In genomic region chr10:13060821-13061671, GRCm38 (mm10) we compare ENCODE assay signal across 9 mouse cellular contexts. TPM values are rescaled to one million over a fixed set of nuclear protein-coding genes. Genes with fewer than 3 reads are reported as not detected.
DNase-seq lines count a peak whose midpoint lies in the region; ATAC-seq and TF ChIP-seq lines count a peak whose summit lies in the region.
"Had no signal": no experiment of that assay in that cellular context is flagged by ENCODE, and none has a peak within 500 bp of the region (broad histone marks: within the 10 kb centered on the region; RNA-seq: fewer than 3 reads in every experiment).

No protein-coding gene starts in this region.

- TF ChIP-seq EP300 in heart, postnatal 0 days (IDR thresholded peaks at IDR 0.05; ENCODE audit: low read depth): no peak

- no peak for DNase-seq in heart, postnatal 0 days (ENCODE audit: low spot score)
- DNase-seq in heart, postnatal 4 days: no peak
- DNase-seq in ZHBTc4 (ENCODE audit: low read depth, low spot score): peak; percentile 55
- DNase-seq in midbrain, embryonic 14.5 days: peak; percentile 60
- no peak for DNase-seq in B cell, adult 2 months
- DNase-seq in right cerebral cortex, adult 18-20 months: no peak
- no peak for DNase-seq in adrenal gland, postnatal 36 days
- DNase-seq: kidney, adult 18-20 months had no signal

- H3K27me3 ChIP-seq in heart, postnatal 0 days (ENCODE audit: control insufficient read depth, insufficient read depth, low read length): peaks cover 15% of the 10 kb centered on the region
- H3K27me3 ChIP-seq in hindbrain, embryonic 12.5 days: peaks cover 33% of the 10 kb centered on the region
- peaks cover 18% of the 10 kb centered on the region for H3K27me3 ChIP-seq in midbrain, embryonic 14.5 days (ENCODE audit: control insufficient read depth, insufficient read depth, low read length)

- TF ChIP-seq CTCF in heart, postnatal 0 days (IDR thresholded peaks at IDR 0.05; ENCODE audit: low read depth): no peak

- no peaks in the 10 kb centered on the region for H3K4me1 ChIP-seq in heart, postnatal 0 days (ENCODE audit: control insufficient read depth, insufficient read depth)
- peaks cover 8% of the 10 kb centered on the region for H3K4me1 ChIP-seq in hindbrain, embryonic 12.5 days
- H3K4me1 ChIP-seq in midbrain, embryonic 14.5 days (ENCODE audit: control insufficient read depth, insufficient read depth, low read length): peaks cover 7% of the 10 kb centered on the region

- ATAC-seq in heart, postnatal 0 days (ENCODE audit: insufficient read depth, low read depth): no peak
- peak; percentile 67 for ATAC-seq in hindbrain, embryonic 12.5 days (ENCODE audit: low FRiP score)
- peak; percentile 55; the same call in 1 of the 2 replicates for ATAC-seq in midbrain, embryonic 14.5 days (ENCODE audit: low FRiP score, low TSS enrichment)

- H3K27ac ChIP-seq in heart, postnatal 0 days (ENCODE audit: low read depth): no peak overlapping the region
- no peak overlapping the region for H3K27ac ChIP-seq in hindbrain, embryonic 12.5 days
- H3K27ac ChIP-seq in midbrain, embryonic 14.5 days (replicated peaks; ENCODE audit: low read depth, low read length): no peak overlapping the region

- WGBS in heart, postnatal 0 days: 21% methylated on average over 46 of the region's 46 CpGs
- 7% methylated on average over 39 of the region's 46 CpGs for WGBS in hindbrain, embryonic 12.5 days
- WGBS in midbrain, embryonic 14.5 days: 6% methylated on average over 46 of the region's 46 CpGs

- H3K4me3 ChIP-seq in heart, postnatal 0 days (ENCODE audit: low read depth, low read length): peak overlapping the region; percentile 39
- peak overlapping the region; percentile 47 for H3K4me3 ChIP-seq in hindbrain, embryonic 12.5 days
- peak overlapping the region; percentile 42 for H3K4me3 ChIP-seq in midbrain, embryonic 14.5 days (replicated peaks; ENCODE audit: low read depth, low read length)

- no peak overlapping the region for H3K9ac ChIP-seq in heart, postnatal 0 days (replicated peaks; ENCODE audit: low read depth, low read length)
- peak overlapping the region; percentile 57 for H3K9ac ChIP-seq in hindbrain, embryonic 12.5 days
- peak overlapping the region; percentile 57; the same call in 1 of the 2 replicates for H3K9ac ChIP-seq in midbrain, embryonic 14.5 days (replicated peaks; ENCODE audit: low read length)

- H3K9me3 ChIP-seq in heart, postnatal 0 days (replicated peaks; ENCODE audit: control insufficient read depth, low read length): no peaks in the 10 kb centered on the region
- H3K9me3 ChIP-seq in hindbrain, embryonic 12.5 days (replicated peaks): no peaks in the 10 kb centered on the region
- no peaks in the 10 kb centered on the region for H3K9me3 ChIP-seq in midbrain, embryonic 14.5 days (ENCODE audit: control insufficient read depth, low read length)

- no peaks in the 10 kb centered on the region for H3K36me3 ChIP-seq in heart, postnatal 0 days (replicated peaks; ENCODE audit: control insufficient read depth, insufficient read depth, low read length)
- H3K36me3 ChIP-seq in hindbrain, embryonic 12.5 days: no peaks in the 10 kb centered on the region
- no peaks in the 10 kb centered on the region for H3K36me3 ChIP-seq in midbrain, embryonic 14.5 days (ENCODE audit: control insufficient read depth, insufficient read depth, low read length)

- peak overlapping the region; percentile 67 for H3K4me2 ChIP-seq in heart, postnatal 0 days (ENCODE audit: low read depth, low read length)
- peak overlapping the region; percentile 84 for H3K4me2 ChIP-seq in hindbrain, embryonic 12.5 days (replicated peaks)
- H3K4me2 ChIP-seq in midbrain, embryonic 14.5 days (ENCODE audit: low read length): peak overlapping the region; percentile 85

RNA-seq across cellular contexts. Expression of gene Plagl1, which starts 0.7 kb away (rescaled TPM):
- total RNA-seq in heart, postnatal 0 days (2014; rRNA removed; ENCODE audit: low replicate concordance): 560 and 720 TPM in 2 replicates
- 63.9 and 66.0 TPM in 2 replicates for polyA plus RNA-seq in heart, postnatal 0 days (2015; fragmentation: Nextera tagmentation; extraction: Ambion mirVana)
- 100 to 1,000 TPM; 145 to 147 TPM for total RNA-seq in heart, postnatal 4 days (2021)
- polyA plus RNA-seq in hindbrain, embryonic 12.5 days (2016; fragmentation: Nextera tagmentation; extraction: Ambion mirVana): 60.3 and 80.0 TPM in 2 replicates
- polyA plus RNA-seq in midbrain, embryonic 14.5 days (2014; fragmentation: Nextera tagmentation; extraction: Ambion mirVana): 32.8 and 55.8 TPM in 2 replicates
- 10 to 100 TPM in 1 of 2 experiments, 1 to 10 TPM in 1; 7.5 to 14.9 TPM for total RNA-seq in adrenal gland, postnatal 36 days (2021)

RNA-seq across cellular contexts. Expression of gene Sf3b5, which starts 55.9 kb away (rescaled TPM):
- total RNA-seq in heart, postnatal 0 days (2014; rRNA removed; ENCODE audit: low replicate concordance): 21.9 and 30.1 TPM in 2 replicates
- 23.2 and 24.5 TPM in 2 replicates for polyA plus RNA-seq in heart, postnatal 0 days (2015; fragmentation: Nextera tagmentation; extraction: Ambion mirVana)
- 1 to 10 TPM; 9.2 to 9.6 TPM for total RNA-seq in heart, postnatal 4 days (2021)
- 26.8 and 30.6 TPM in 2 replicates for polyA plus RNA-seq in hindbrain, embryonic 12.5 days (2016; fragmentation: Nextera tagmentation; extraction: Ambion mirVana)
- polyA plus RNA-seq in midbrain, embryonic 14.5 days (2014; fragmentation: Nextera tagmentation; extraction: Ambion mirVana): 25.3 and 29.1 TPM in 2 replicates
- total RNA-seq in adrenal gland, postnatal 36 days (2021): 10 to 100 TPM; 12.4 to 13.5 TPM

Comparison
In these comparisons a context has a peak if more than half of its experiments do, and no peak if none do; other contexts are left out.
1. DNase-seq: peak in ZHBTc4 (single experiment) and midbrain, embryonic 14.5 days (single experiment); none in heart, postnatal 0 days (single experiment), heart, postnatal 4 days (single experiment), B cell, adult 2 months (0 of 2), right cerebral cortex, adult 18-20 months (single experiment) and adrenal gland, postnatal 36 days (0 of 2).
2. RNA of gene Plagl1, which starts 0.7 kb away (total RNA-seq): 560 to 720 TPM in heart, postnatal 0 days and 145 to 147 TPM in heart, postnatal 4 days; 7.5 to 14.9 TPM in adrenal gland, postnatal 36 days; every median in the first group is over 4 times any median in the second.
3. Peak in every context shown above with its lines, with median percentiles within 50 percentile points of each other: H3K4me2 ChIP-seq and H3K4me3 ChIP-seq.